Mouse (Mus musculus): ENCODE results near the gene Hddc3. TPM values are rescaled to one million over a fixed set of nuclear protein-coding genes. Genes with fewer than 3 reads are reported as not detected.
"Not testable (repeated sequence)": the region's sequence is repeated elsewhere in the genome, so short reads cannot be mapped to it uniquely, and the experiment has no call there.

Hddc3 gene
- total RNA-seq (2021) = 10 to 100 TPM; 28.8 to 31.7 TPM
- long read RNA-seq, experiment 1, transcript Hddc3-201 (4 exons, 1,510 nt) = major isoform, 11 of 16 reads
- long read RNA-seq, experiment 1, partial matches to known transcripts = 1 of 16 reads
- long read RNA-seq, experiment 1, other reads (novel, unspliced or antisense) = 3 of 16 reads
- long read RNA-seq, experiment 2, transcript Hddc3-201 (4 exons, 1,510 nt) = major isoform, 11 of 15 reads
- long read RNA-seq, experiment 2, partial matches to known transcripts = 0 of 15 reads
- long read RNA-seq, experiment 2, other reads (novel, unspliced or antisense) = 3 of 15 reads

DNA sequence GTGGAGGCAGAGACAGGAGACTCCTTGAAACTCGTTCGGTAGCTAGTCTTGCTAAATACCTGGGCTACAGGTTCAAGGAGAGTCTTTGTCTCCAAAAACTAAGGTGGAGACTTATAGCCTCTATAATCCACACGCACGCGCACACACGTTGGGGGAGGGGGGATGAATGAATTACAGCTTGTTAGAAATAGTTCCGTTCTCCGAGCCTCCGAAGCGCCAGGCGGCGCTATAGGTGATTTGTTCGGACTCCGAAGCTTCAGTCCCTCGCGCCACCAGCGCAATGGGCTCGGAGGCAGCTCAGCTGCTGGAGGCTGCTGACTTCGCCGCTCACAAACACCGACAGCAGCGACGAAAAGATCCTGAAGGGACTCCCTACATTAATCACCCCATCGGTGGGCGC, at the start of gene Hddc3:
TSS of gene Hddc3 (plus strand) at position 247 of the 400 bp plus-strand sequence.
- DNase-seq (ENCODE audit: low spot score) = peak; percentile 93

DNA sequence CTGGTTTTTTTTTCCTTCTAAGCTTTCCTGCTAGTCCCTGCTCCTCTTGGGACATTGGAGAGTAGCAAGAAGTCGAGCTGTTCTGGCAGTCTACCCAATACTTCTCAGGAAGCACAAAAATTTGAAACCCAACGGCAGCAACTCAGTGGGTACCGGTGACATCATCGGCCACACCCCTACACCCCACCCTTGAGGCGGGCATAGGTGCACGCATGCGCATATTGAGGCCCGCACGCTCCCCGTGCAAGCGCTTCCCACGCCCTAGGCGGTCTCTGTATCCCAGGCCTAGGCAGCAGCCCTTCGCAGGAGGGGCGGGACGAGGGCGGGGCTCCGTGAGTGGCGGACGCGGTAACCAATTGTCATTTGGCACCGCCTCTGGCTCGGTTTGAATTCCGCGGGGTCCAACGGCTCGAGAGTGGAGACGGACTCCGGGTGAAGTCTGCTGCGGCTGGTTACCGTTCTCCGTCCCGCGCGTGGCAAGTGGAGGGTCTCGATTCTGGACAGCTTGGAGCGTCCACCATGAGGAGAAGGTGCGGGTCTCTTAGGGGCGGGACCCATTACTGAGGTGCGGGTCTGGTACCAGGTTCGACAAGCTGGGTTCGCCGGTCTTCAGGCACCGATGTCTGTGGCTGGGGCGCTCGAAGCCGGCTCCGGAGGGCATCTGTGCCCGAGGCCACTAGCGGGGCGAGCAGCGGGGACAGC, 48.7 kb upstream of the Hddc3 start, which contains the start of gene Prc1:
TSS of gene Prc1 (plus strand) at position 389 of the 702 bp plus-strand sequence.
- DNase-seq (ENCODE audit: low spot score) = peak; percentile 98

DNA sequence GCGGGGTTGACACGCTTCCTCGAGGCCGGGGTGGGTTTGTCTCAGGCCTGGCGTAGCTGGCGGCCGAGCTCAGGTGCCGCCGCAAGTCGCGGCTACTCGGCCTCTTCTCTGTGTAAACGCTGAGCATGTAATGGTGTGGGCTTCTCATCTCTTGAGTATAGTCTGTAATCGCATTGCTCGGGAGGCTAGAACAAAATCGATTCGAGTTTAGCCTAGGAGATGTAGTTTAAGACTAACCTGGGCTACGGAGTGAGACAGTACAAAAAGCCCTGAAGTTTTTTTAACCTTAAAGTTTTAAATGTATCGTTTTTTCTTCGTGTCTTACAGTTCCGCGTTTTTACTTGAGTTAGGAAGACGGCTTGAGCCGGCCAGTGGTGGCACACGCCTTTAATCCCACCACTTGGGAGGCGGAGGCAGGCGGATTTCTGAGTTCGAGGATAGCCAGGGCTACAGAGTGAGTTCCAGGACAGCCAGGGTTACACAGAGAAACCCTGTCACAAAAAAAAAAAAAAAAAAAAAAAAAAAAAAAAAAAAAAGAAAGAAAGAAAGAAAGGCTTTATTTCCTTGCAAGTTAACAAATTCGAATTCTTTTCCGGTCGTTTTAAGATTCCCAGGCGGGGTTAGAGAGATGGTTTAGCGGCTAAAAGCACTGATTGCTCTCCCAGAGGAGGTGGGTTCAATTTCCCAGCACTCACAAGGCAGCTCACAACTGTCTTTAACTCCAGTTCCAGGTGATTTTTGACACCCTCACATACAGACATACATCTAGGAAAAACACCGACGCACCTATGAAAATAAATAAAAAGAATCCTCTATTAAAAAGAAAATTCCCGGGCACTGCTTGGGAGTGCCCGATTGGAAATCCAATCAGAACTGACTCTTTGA, 47.9 kb upstream of the Hddc3 start:
- no peak for DNase-seq (ENCODE audit: low spot score)

DNA sequence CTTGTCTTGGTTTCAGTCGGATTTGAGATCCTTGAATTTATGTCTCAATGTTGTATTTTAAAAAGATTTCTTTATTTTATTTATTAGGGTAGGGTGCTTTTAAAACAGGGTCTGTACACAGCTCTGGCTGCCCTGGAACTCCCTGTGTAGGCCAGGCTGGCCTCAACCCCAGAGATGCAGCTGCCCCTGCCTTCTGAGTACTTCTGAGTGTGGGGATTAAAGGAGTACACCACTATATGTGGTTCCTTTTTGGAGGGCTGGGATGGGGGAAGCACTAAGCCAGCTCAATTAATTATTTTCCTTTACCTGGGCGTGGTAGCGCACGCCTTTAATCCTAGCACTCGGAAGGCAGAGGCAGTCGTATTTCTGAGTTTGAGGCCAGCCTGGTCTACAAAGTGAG, 46.4 kb upstream of the Hddc3 start:
- DNase-seq (ENCODE audit: low spot score) = no peak

DNA sequence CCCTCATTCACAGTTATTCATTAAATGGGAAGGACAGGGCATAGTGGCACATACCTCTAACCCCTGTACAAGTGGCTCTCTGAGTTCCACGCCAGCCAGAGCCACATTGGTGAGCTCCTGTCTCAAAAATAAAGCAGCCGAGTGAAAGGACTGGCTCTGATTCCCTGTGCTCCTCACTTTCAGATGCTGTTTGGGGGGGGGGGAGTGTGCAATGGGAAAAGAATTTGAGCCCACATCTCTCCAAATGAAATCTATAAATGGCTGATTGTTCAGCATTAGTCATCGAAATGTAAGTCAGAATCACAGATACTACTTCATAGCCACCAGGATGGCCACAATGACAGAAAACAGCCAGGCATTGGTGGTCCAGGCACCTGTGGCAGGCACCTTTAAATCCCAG, 45.9 kb upstream of the Hddc3 start:
- DNase-seq (ENCODE audit: low spot score) = no peak

DNA sequence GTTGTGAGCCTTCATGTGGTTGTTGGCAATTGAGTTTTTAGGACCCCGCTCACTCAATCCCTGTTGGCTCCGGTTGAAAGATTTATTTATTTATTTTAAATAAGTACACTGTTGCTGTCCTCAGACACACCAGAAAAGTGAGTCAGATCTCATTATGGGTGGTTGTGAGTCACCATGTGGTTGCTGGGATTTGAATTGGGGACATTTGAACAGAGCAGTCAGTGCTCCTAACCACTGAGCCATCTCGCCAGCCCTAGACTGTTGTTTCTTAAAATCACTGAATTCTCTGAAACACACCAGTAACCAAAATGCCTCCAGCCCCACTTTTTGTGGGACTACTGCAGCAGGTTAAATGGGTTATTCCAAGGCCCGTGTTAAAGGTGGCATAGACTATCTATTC, 44.1 kb upstream of the Hddc3 start:
- no peak for DNase-seq (ENCODE audit: low spot score)

DNA sequence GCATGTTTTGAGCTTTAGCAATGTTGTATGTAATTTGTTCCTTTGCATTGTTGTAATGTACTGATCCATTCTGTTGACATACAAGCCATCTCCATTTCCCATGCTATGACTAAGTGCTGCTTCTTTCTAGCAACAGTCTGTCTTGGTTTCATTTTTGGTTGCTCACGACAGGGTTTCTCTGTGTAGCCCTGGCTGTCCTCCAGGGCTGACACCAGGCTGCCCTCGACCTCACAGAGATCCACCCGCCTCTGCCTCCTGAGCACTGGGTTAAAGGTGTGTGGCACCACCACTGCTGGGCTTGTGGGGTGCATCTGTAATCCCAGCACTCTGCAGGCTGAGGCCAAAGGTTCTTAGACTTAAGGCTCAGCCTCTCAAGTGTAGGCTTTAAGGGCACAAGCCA, 43.3 kb upstream of the Hddc3 start:
- DNase-seq (ENCODE audit: low spot score) = no peak

DNA sequence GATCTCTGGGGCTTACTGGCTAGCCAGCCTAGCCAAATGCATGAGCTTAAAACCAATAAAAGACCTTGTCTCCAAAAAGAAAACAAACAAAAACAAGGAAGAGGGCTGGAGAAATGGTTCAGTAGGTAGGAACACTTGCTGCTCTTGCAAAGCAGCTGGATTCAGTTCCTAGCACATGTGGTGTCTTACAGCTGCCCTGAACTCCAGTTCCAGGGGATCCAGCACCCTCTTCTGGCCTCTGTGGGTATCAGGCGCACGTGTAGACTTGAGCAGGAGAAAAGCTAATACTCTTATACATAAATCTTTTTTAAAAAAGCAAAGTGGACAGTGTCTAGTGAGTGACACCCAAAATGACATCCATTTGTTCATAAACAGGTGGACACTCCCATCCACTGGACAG, 41.4 kb upstream of the Hddc3 start:
- DNase-seq (ENCODE audit: low spot score) = no peak

DNA sequence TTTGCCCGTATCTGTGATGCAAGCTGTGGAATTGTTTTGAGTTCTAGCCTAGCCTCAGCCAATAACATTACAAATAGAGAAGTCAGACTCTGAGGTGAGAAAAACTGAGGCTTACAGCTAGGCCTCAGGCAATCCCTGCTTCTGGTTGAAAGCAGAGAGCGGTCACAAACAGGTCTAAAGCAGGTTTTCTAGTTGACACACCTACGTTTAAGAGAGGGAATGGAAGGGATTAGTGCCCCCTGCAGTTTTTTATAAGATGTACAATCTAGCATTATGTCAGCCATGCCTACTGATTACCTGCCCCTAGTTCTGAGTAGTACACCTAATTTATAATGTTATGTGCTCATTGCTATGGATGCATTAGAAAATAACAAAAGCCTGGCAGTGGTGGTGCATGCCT, 35.1 kb upstream of the Hddc3 start:
- DNase-seq (ENCODE audit: low spot score) = no peak

DNA sequence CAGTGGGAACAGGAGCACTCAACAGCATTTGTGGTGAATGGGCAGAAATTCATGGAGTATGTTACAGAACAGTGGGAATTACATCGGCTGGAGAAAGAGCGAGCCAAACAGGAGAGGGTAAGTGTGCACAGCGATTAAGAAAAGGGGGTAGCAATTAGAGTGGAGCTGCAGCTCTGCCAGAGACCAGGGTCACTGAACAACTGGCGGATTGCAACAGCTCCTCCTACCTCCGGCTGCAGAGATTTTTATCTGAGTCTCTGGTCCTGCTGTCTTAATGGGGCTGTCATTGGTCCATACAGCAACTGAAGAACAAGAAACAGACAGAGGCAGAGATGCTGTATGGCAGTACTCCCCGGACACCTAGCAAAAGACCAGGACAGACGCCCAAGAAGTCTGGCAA, 32.1 kb upstream of the Hddc3 start:
- DNase-seq (ENCODE audit: low spot score) = no peak

DNA sequence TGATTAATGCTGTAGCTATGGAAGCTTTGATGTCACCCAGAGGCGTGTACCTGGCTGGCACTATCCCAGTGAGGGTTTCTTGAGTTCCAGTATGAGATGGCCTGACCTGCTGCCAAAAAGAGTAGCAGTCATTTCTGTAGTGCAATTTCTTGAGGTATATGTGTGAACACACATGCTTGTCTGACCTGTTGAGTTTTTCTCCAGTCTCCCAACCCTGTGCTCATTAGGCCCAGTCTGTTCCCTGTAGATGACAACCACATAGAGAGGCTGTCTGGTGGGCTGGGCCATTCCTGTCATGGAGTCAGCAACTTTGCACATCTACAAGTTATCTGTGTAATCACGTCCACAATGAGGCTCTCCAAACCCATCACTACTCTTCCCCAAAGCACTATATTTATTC, 27.2 kb upstream of the Hddc3 start:
- DNase-seq (ENCODE audit: low spot score) = no peak

DNA sequence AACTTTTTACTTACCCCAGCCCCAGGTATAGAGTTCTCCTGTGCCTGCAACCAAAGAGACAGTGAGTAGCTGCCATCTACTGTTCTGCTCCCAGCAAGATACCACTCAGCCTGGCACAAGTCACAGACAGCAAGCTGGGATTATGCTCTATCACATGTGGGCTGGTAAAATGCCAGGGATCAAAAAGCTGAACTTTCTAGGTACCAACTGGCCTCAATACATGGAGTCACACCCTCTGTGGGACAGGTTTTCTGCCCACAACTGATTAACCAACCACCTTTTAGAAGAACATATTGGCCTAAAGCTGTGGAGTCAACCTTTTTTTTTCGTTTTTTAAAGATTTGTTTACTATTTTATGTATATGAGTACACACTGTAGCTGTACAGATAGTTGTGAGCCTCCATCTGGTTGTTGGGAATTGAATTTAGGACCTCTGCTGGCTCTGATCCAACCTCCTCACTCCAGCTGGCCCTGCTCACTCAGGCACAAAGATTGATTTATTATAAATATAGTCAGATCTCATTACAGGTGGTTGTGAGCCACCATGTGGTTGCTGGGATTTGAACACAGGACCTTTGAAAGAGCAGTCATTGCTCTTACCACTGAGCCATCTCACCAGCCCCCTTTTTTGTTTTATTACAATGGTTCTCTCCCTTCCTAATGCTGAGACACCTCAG, 25.3 kb upstream of the Hddc3 start:
- DNase-seq (ENCODE audit: low spot score) = no peak

DNA sequence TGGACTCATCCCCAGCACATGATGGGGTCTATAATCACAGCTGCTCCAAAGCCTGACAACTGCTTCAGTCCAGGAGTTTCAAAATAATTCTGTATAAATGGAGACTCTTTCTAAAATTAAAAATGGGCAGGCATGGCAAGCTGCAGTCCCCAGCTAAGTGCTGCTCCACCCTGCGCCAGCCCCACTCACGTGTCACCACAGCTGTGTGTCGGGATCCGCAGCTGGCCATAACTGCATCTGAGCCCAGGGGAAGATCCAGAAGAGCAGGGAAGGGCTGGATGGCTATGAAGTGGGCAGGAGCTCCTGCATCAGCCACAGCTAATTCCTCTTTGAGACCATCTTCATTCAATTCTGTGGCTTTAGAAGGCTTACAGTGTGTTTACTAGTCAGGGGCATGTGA, 24.2 kb upstream of the Hddc3 start:
- no peak for DNase-seq (ENCODE audit: low spot score)

DNA sequence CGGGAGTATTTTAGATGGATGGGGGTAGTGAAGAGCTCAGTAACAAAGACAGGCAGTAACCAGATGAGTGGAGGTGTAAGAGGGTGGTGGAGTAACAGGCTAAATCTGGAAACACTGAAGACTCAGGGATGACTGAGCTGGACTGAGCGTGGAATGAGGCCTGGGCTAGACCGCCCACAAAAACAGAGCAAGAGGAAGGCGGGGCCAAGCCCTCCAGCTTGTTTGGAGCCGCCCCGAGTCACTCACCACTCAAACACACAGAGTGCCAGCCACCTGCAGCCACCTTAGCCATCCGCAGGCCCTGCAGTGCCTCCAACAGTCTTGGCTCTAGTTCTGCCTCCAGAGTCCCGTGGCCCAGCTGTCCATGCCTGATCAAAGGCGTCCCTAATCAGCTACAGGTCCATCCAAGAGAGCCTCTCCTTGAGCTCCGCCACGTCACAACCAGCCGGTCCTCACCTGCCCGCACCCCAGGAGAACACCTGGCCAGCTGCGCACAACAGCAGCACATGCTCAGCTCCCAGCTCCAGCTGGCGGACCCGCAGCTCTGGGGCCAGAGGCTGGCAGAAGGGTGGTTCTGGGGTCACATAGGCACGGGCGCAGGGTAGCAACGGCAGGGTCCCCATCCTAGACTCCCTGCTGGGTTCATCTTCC, 22.9 kb upstream of the Hddc3 start:
- no peak for DNase-seq (ENCODE audit: low spot score)

DNA sequence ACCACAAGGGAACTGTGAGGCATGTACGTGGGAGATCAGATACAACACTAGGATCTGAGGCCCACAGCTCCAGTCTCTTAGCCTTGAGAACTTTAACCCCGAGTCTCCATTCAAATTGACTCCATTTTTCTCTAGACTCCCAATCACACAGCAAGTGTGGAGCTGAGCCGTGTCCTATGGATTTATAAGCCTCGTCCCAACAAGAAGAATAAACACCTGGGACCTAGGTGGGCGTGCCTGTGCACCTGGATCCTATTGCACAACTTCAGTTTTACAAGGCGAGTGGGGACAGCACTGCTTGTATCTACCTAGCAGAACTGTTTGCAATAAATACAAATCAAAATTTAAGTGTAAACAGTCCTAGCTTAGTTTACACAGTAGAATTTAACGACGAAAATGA, 19.6 kb upstream of the Hddc3 start:
- DNase-seq (ENCODE audit: low spot score) = no peak

DNA sequence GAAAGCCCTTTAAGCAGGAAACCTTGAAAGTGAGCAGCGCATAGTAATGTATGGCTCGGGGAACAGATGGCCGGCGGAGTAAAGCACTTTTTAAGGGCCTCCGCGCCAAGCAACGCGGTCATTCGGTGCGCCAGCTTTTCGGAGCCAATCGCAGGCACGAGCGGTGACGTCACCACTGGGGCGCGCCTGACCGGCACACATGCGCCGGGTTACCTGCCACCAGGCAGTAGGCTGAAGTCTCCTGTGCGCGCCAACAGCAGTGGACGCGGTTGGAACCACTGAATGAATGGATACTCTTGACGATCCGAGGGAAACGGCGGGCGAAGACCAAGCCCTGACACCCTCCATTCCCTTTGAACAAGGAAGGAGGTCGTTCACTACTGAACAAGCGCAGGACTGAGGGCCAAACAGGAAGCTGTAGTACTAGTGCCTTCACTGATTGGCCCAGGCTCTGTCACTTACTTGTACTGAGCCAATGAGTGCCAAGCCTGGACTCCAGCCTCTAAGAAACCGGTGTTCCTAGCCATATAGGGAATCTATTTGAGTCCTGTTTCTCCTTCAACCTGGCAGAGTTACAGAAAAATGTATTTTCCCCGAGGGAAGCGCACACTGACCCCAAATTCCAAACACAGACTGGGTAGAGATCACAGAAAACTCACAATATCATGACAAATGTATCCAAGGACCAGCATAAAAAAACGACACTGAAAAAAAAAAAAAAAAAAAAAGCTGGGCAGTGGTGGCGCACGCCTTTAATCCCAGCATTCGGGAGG, 18.7 kb upstream of the Hddc3 start, which contains the start of gene Rccd1:
TSS of gene Rccd1 (minus strand) at position 412 of the 773 bp plus-strand sequence.
- peak; percentile 94 for DNase-seq (ENCODE audit: low spot score)

DNA sequence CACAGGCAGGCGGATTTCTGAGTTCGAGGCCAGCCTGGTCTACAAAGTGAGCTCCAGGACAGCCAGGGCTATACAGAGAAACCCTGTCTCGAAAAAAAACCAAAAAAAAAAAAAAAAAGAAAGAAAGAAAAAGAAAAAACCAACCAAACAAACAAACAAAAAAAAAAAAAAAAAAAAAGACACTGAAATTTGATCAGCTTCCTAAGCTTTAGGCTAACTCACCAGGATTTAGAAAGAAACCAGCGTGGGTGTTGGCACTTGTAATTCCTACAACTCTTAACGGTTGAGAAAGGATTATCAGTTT, 18.1 kb upstream of the Hddc3 start:
- DNase-seq (ENCODE audit: low spot score) = not testable (repeated sequence)

DNA sequence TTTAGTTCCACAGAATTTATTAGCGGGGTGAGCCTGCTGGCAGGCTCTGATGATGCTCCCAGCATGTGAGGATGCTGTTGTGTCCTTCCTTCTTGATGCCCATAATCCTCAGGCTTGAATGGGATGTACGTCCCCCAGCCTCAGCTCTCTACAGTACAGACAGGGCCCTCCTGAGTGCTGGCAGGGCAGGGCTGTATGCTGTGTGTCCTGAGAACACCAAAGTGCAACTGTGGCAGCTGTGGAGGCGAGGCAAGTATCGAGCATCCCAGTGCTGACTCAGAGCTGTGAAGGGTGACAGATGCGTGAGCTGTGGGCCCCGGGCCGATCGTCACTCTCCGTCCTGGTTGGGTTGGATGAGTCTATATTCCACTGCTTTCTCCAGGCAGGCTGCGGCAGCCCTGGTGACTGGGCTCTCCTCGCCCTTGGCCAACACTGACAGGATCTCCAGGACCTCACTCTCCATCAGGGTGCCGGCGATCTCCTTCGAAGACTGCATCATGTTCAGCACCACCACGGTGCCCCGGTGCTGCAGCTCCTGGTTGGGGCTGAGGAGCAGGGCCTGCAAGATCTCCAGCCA, 17.5 kb upstream of the Hddc3 start:
- DNase-seq (ENCODE audit: low spot score) = no peak

DNA sequence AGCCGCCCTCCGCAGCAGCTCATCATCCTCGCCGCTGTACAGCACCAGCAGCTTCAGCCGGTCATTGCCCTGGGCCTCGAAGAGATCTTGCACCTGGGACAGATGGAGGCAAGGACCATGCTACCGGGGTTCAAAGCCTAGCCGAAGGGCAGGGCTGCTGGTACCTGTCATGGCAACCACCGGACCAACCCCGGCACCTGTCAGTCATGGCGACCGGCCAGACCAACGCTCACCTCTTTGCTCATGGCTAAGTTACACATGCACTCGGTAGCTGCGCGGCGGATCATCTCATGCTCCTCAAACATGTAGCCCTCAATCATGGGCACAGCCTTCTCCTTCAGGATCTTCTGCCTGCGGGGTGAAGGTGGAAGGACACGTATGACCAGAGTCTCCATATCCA, 16.8 kb upstream of the Hddc3 start:
- no peak for DNase-seq (ENCODE audit: low spot score)

DNA sequence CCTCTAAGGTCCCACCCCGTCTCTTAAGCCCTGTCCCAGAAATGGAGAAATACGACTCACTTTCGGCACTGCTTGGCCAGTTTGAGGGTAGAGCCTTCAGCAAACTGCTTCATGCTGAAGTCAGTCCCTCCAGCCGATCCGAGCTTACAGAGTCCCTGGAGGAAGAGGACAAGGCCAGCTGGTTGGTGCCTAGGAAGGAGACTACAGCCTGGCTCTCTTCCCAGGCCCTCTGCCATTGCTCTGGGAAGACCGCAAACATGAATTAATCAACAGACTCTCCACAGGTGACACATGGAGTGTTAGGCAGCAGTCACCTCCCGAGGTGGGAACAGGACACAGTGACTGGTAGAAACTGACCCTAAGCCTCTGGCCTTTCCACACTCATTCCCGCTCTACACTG, 12.6 kb upstream of the Hddc3 start:
- DNase-seq (ENCODE audit: low spot score) = no peak

Data from gastrocnemius, adult 18-20 months (tissue).